Mouse (Mus musculus) spleen, adult 12 weeks (tissue): ENCODE results near the gene Col18a1.

ENCODE experiments used
- DNase-seq: peaks from one replicate; pipeline ENCODE4 v3.0.0; 2022; ENCODE audit warnings: low spot score

Col18a1 gene

GRCm38 (mm10) chr10:77011681-77012080, 154.7 kb downstream of the Col18a1 start:
- DNase-seq, result no peak

DNA sequence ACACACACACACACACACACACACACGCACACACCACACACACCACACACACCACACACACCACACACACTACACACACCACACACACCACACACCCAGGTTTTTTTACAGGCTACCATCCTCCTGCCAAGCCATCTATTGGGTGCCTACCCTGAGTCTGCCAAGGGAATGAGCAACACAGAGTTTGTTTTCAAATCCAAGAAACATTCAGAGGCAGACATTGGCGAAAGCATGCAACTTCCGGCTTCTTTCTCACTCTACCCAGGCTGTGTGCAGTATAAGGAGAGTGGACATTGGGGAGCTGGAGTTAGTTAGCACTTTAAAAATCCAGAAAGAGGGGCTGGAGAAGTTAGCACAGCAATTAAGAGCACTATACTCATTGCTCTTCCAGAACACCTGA, 157.7 kb downstream of the Col18a1 start:
- DNase-seq, result no peak

DNA sequence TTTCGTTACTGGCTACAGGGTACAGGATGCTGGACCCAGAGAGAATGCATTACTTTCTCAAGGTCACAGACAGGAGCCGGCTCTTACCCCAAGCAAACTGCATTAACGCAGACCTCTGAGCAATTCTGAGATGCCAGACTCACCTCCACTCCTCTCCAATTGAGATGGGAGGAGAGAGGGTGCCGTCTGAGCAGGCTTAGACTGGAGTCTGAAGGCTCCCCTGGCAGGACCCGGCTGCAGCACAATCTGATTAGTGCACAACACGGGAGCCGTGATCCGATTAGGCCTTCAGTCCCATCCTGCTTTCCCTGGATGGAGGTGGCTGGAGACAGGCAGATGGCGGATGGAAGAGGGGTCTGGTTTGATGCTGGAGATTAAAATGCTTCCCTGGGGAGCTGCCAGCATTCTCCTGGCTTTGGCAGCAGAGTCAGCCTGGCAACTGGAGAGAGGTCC, 158.2 kb downstream of the Col18a1 start:
- DNase-seq, result no peak

- DNase-seq, result no peak
These were observed 158.8 kb downstream of the Col18a1 start for GRCm38 (mm10) chr10:77007433-77008108.

GRCm38 (mm10) chr10:77004936-77005335, 161.4 kb downstream of the Col18a1 start:
- DNase-seq, result no peak
